Comparison of ENCODE assay signal across 12 mouse cellular contexts in genomic region chr4:45520375-45520774, GRCm38 (mm10). TPM values are rescaled to one million over a fixed set of nuclear protein-coding genes. Genes with fewer than 3 reads are reported as not detected.
A peak's percentile ranks its signal among the peaks of the same experiment; 100 is the strongest.
DNase-seq lines count a peak whose midpoint lies in the region; ATAC-seq and TF ChIP-seq lines count a peak whose summit lies in the region.
"Had no signal": no experiment of that assay in that cellular context is flagged by ENCODE, and none has a peak within 500 bp of the region (broad histone marks: within the 10 kb centered on the region; RNA-seq: fewer than 3 reads in every experiment).

No protein-coding gene starts in this region.

- peak overlapping the region; percentile 70 for H3K27ac ChIP-seq in heart, embryonic 13.5 days (replicated peaks)
- H3K27ac ChIP-seq in heart, postnatal 0 days (ENCODE audit: low read depth), result peak overlapping the region; percentile 49
- H3K27ac ChIP-seq in kidney, embryonic 16.5 days (ENCODE audit: low read length), result peak overlapping the region; percentile 85
- H3K27ac ChIP-seq in midbrain, embryonic 14.5 days (replicated peaks; ENCODE audit: low read depth, low read length), result no peak overlapping the region
- H3K27ac ChIP-seq: limb, embryonic 13.5 days; neural tube, embryonic 13.5 days had no signal

- H3K9ac ChIP-seq in heart, embryonic 13.5 days, result peak overlapping the region; percentile 61
- no peak overlapping the region for H3K9ac ChIP-seq in heart, postnatal 0 days (replicated peaks; ENCODE audit: low read depth, low read length)
- H3K9ac ChIP-seq in kidney, embryonic 16.5 days (replicated peaks; ENCODE audit: low read length), result 0 out of 2 replicates have a peak overlapping the region, but pooled peaks have one; percentile 28
- no peak overlapping the region for H3K9ac ChIP-seq in midbrain, embryonic 14.5 days (replicated peaks; ENCODE audit: low read length)
- H3K9ac ChIP-seq: limb, embryonic 13.5 days; neural tube, embryonic 13.5 days had no signal

- peaks cover 16% of the 10 kb centered on the region for H3K36me3 ChIP-seq in heart, embryonic 13.5 days
- H3K36me3 ChIP-seq in heart, postnatal 0 days (replicated peaks; ENCODE audit: control insufficient read depth, insufficient read depth, low read length), result 0 out of 2 replicates have a peak, but pooled peaks cover 4% of the 10 kb centered on the region
- H3K36me3 ChIP-seq in kidney, embryonic 16.5 days (ENCODE audit: insufficient read depth, low read length), result peaks cover 4% of the 10 kb centered on the region
- H3K36me3 ChIP-seq in midbrain, embryonic 14.5 days (ENCODE audit: control insufficient read depth, insufficient read depth, low read length), result no peaks in the 10 kb centered on the region
- H3K36me3 ChIP-seq: neural tube, embryonic 13.5 days had no signal

- H3K27me3 ChIP-seq in heart, embryonic 13.5 days (replicated peaks), result no peaks in the 10 kb centered on the region
- H3K27me3 ChIP-seq in heart, postnatal 0 days (ENCODE audit: control insufficient read depth, insufficient read depth, low read length), result no peaks in the 10 kb centered on the region
- no peaks in the 10 kb centered on the region for H3K27me3 ChIP-seq in kidney, embryonic 16.5 days (ENCODE audit: insufficient read depth, low read length)
- H3K27me3 ChIP-seq in midbrain, embryonic 14.5 days (ENCODE audit: control insufficient read depth, insufficient read depth, low read length), result no peaks in the 10 kb centered on the region
- H3K27me3 ChIP-seq: limb, embryonic 13.5 days had no signal

- no peak overlapping the region for H3K4me3 ChIP-seq in heart, embryonic 13.5 days
- no peak overlapping the region for H3K4me3 ChIP-seq in heart, postnatal 0 days (ENCODE audit: low read depth, low read length)
- no peak overlapping the region for H3K4me3 ChIP-seq in kidney, embryonic 16.5 days (ENCODE audit: low read length)
- no peak overlapping the region for H3K4me3 ChIP-seq in midbrain, embryonic 14.5 days (replicated peaks; ENCODE audit: low read depth, low read length)
- H3K4me3 ChIP-seq: limb, embryonic 13.5 days; neural tube, embryonic 13.5 days had no signal

- H3K4me1 ChIP-seq in heart, embryonic 13.5 days, result peaks cover 90% of the 10 kb centered on the region
- H3K4me1 ChIP-seq in heart, postnatal 0 days (ENCODE audit: control insufficient read depth, insufficient read depth), result peaks cover 60% of the 10 kb centered on the region
- H3K4me1 ChIP-seq in kidney, embryonic 16.5 days (ENCODE audit: insufficient read depth, low read length), result peaks cover 61% of the 10 kb centered on the region
- H3K4me1 ChIP-seq in midbrain, embryonic 14.5 days (ENCODE audit: control insufficient read depth, insufficient read depth, low read length), result 0 out of 2 replicates have a peak, but pooled peaks cover 6% of the 10 kb centered on the region

- no peak for TF ChIP-seq EP300 in heart, postnatal 0 days (IDR thresholded peaks at IDR 0.05; ENCODE audit: low read depth)

- no peak for DNase-seq in heart, adult 8-10 months (ENCODE audit: low spot score)
- no peak for DNase-seq in heart, postnatal 0 days (ENCODE audit: low spot score)
- peak; percentile 25 for DNase-seq in lung, postnatal 25 days (ENCODE audit: low spot score)
- DNase-seq in embryo, embryonic 11 days, result no peak
- no peak for DNase-seq in midbrain, embryonic 14.5 days
- DNase-seq in left cerebral cortex, adult 8-10 months (ENCODE audit: low spot score in 2 of 2), result no peak
- DNase-seq: cerebellum, adult 18-20 months; right cerebral cortex, postnatal 14 days had no signal

- ATAC-seq in heart, embryonic 13.5 days (ENCODE audit: extremely low read depth, insufficient number of reproducible peaks, low FRiP score, low TSS enrichment), result no peak
- ATAC-seq in heart, postnatal 0 days (ENCODE audit: insufficient read depth, low read depth), result no peak
- ATAC-seq in kidney, embryonic 16.5 days (ENCODE audit: low FRiP score, low TSS enrichment), result no peak
- no peak for ATAC-seq in midbrain, embryonic 14.5 days (ENCODE audit: low FRiP score, low TSS enrichment)

- WGBS in heart, embryonic 13.5 days, result 44% methylated on average over 8 of the region's 8 CpGs
- 41% methylated on average over 8 of the region's 8 CpGs for WGBS in heart, postnatal 0 days
- 48% methylated on average over 8 of the region's 8 CpGs for WGBS in kidney, embryonic 16.5 days
- 81% methylated on average over 8 of the region's 8 CpGs for WGBS in midbrain, embryonic 14.5 days

- H3K4me2 ChIP-seq in heart, embryonic 13.5 days, result peak overlapping the region; percentile 22
- H3K4me2 ChIP-seq in heart, postnatal 0 days (ENCODE audit: low read depth, low read length), result no peak overlapping the region
- peak overlapping the region; percentile 29 for H3K4me2 ChIP-seq in kidney, embryonic 16.5 days (replicated peaks; ENCODE audit: low read depth, low read length)
- H3K4me2 ChIP-seq in midbrain, embryonic 14.5 days (ENCODE audit: low read length), result no peak overlapping the region
- H3K4me2 ChIP-seq: limb, embryonic 13.5 days; neural tube, embryonic 13.5 days had no signal

- TF ChIP-seq CTCF in heart, postnatal 0 days (IDR thresholded peaks at IDR 0.05; ENCODE audit: low read depth), result no peak

- H3K9me3 ChIP-seq in heart, embryonic 13.5 days, result no peaks in the 10 kb centered on the region
- no peaks in the 10 kb centered on the region for H3K9me3 ChIP-seq in heart, postnatal 0 days (replicated peaks; ENCODE audit: control insufficient read depth, low read length)
- no peaks in the 10 kb centered on the region for H3K9me3 ChIP-seq in kidney, embryonic 16.5 days (ENCODE audit: low read length)
- no peaks in the 10 kb centered on the region for H3K9me3 ChIP-seq in midbrain, embryonic 14.5 days (ENCODE audit: control insufficient read depth, low read length)
- H3K9me3 ChIP-seq: limb, embryonic 13.5 days; neural tube, embryonic 13.5 days had no signal

RNA-seq across cellular contexts. Expression of gene Shb, which starts 11.9 kb away (rescaled TPM):
- polyA plus RNA-seq in heart, embryonic 13.5 days (2015; fragmentation: Nextera tagmentation; extraction: Ambion mirVana), result 8.6 and 8.8 TPM in 2 replicates
- 10 to 100 TPM; 23.7 to 44.2 (median 32.3) TPM for total RNA-seq in heart, adult 8-10 months (2022)
- total RNA-seq in heart, postnatal 0 days (2014; rRNA removed; ENCODE audit: low replicate concordance), result 54.8 and 79.6 TPM in 2 replicates
- 6.5 and 7.4 TPM in 2 replicates for polyA plus RNA-seq in heart, postnatal 0 days (2015; fragmentation: Nextera tagmentation; extraction: Ambion mirVana)
- polyA plus RNA-seq in kidney, embryonic 16.5 days (2015; fragmentation: Nextera tagmentation; extraction: Ambion mirVana), result 2.7 and 3.1 TPM in 2 replicates
- 10.2 and 10.4 TPM in 2 replicates for polyA plus RNA-seq in midbrain, embryonic 14.5 days (2014; fragmentation: Nextera tagmentation; extraction: Ambion mirVana)
- total RNA-seq in left cerebral cortex, adult 8-10 months (2022), result 10 to 100 TPM; 17.1 to 20.0 (median 18.9) TPM

Comparison
In these comparisons a context has a peak if more than half of its experiments do, and no peak if none do; other contexts are left out.
1. H3K4me2 ChIP-seq: peak in heart, embryonic 13.5 days (single experiment) and kidney, embryonic 16.5 days (single experiment); none in heart, postnatal 0 days (single experiment) and midbrain, embryonic 14.5 days (single experiment).
2. H3K9ac ChIP-seq: peak in heart, embryonic 13.5 days (single experiment) and kidney, embryonic 16.5 days (single experiment); none in heart, postnatal 0 days (single experiment) and midbrain, embryonic 14.5 days (single experiment).